Mouse (Mus musculus) hindbrain, embryonic 16.5 days (tissue): ENCODE results near the gene Sec31a. TPM values are rescaled to one million over a fixed set of nuclear protein-coding genes. Genes with fewer than 3 reads are reported as not detected.
"Not testable (repeated sequence)": the region's sequence is repeated elsewhere in the genome, so short reads cannot be mapped to it uniquely, and the experiment has no call there.

Experiments used
- ATAC-seq: fragments of 200-750 bp; cut with Nextera tagmentation; 2 replicates; pipeline ENCODE4 v1.8.0; 2017; ENCODE audit warnings: moderate TSS enrichment, moderate library complexity
- H3K27ac ChIP-seq: fragments of 300-500 bp; sonication (generic); 2 replicates; pipeline ENCODE4 v1.5.1; 2014; ENCODE audit warnings: low read depth, mild to moderate bottlenecking, control low read depth, low read length, moderate library complexity
- H3K27me3 ChIP-seq: fragments of 300-500 bp; sonication (generic); replicated peaks from 2 replicates; pipeline ENCODE4 v1.6.1; 2014; ENCODE audit warnings: low read length; ENCODE audit not compliant: control insufficient read depth, insufficient read depth
- H3K36me3 ChIP-seq: fragments of 300-500 bp; sonication (generic); 2 replicates; pipeline ENCODE4 v1.6.1; 2014; ENCODE audit warnings: mild to moderate bottlenecking, low read length, moderate library complexity, mixed read lengths; ENCODE audit not compliant: control insufficient read depth, insufficient read depth
- H3K4me1 ChIP-seq: fragments of 300-500 bp; sonication (generic); 2 replicates; pipeline ENCODE4 v1.6.1; 2014; ENCODE audit warnings: low read depth, low read length; ENCODE audit not compliant: control insufficient read depth, insufficient read depth
- H3K4me2 ChIP-seq: fragments of 300-500 bp; sonication (generic); 2 replicates; pipeline ENCODE4 v1.6.1; 2014; ENCODE audit warnings: mild to moderate bottlenecking, low read length, control low read depth, moderate library complexity
- H3K4me3 ChIP-seq: fragments of 300-500 bp; sonication (generic); 2 replicates; pipeline ENCODE4 v1.5.1; 2014; ENCODE audit warnings: mild to moderate bottlenecking, low read length, control low read depth, moderate library complexity
- H3K9ac ChIP-seq: fragments of 300-500 bp; sonication (generic); 2 replicates; pipeline ENCODE4 v1.6.1; 2014; ENCODE audit warnings: low read depth, mild to moderate bottlenecking, control low read depth, low read length, moderate library complexity
- H3K9me3 ChIP-seq: fragments of 300-500 bp; sonication (generic); 2 replicates; pipeline ENCODE4 v1.6.1; 2014; ENCODE audit warnings: mild to moderate bottlenecking, low read length, moderate library complexity; ENCODE audit not compliant: control insufficient read depth
- WGBS: fragments of 180-500 bp; shearing (Covaris S2); extraction: QIAGEN DNeasy Blood & Tissue Kit; methylation state at CpG from one replicate; pipeline ENCODE4 v1.1.7; 2014; 5-methylcytosine and 5-hydroxymethylcytosine counted together
- polyA plus RNA-seq: library from polyadenylated mRNA; unstranded; fragments of >200 nt; fragmentation: Nextera tagmentation; extraction: Ambion mirVana; gene quantifications from 2 replicates; pipeline ENCODE4 v1.2.1, GENCODE M21; 2015

Sec31a gene
- polyA plus RNA-seq, 1 experiment from 2014 or later = 84.2 TPM

DNA sequence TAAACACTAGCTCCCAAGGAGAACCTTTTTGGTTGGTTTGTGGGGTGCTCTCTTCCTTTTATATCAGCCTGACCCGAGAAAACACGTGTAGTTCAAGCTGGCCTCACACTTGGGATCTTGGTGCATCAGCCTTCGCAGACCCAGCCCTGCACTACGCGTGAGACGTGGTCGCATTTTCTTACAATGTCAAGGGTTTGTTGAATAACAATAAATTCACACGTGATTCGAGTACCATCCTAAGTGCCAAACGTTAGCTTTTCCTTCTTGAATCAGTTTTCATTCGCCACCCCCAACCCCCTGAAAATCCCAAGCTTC, 14.0 kb upstream of the Sec31a start:
- ATAC-seq = peak; percentile 5
- 5% methylated on average over 11 of the region's 11 CpGs for WGBS
- Histone ChIP-seq H3K27ac (peak overlapping the region; percentile 93), H3K9me3 (no peaks in the 10 kb centered on the region), H3K4me1 (peaks cover 24% of the 10 kb centered on the region), H3K36me3 (no peaks in the 10 kb centered on the region), H3K4me3 (peak overlapping the region; percentile 82), H3K9ac (peak overlapping the region; percentile 94), H3K27me3 (no peaks in the 10 kb centered on the region), H3K4me2 (peak overlapping the region; percentile 78)

DNA sequence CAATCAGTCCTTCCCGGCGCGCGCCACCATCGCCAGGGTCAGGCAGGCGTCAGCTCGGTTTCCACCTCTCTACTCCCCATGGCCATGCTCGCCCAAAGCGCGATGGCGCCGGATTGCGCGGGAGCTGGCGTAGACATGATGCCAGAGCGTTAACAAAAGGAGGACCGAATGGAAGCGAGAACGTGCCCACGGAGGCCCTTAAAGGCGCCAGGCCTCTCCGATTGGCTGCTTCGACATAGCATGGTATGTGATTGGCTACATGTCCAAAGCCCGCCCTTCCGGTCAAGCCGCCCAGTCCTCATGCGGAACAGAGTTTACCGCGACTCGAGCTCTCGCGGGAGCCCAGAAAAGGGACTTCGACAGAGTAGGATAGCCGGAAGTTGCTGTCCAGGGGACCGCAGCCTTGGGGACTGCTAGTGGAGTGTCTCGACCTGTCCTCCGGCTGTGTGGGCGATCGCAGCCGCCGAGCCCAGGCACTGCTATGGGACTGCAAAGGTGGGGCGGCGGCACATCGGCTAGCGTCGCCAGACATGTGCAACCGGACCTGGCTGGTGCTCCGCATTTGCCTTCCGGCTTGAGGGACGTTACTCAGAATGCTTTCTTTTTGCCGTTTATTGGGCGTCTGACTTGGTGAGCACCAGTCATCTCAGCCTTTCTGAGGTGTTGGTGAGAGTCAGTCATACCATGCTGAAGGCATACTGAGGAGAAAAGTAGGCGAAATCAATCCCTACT, 13.5 kb upstream of the Sec31a start:
- WGBS = under 1% methylated on average over 52 of the region's 53 CpGs
- Histone ChIP-seq H3K36me3 (0 out of 2 replicates have a peak, but pooled peaks cover 2% of the 10 kb centered on the region), H3K27ac (peak overlapping the region; percentile 94), H3K4me3 (peak overlapping the region; percentile 82), H3K9me3 (no peaks in the 10 kb centered on the region), H3K4me1 (peaks cover 30% of the 10 kb centered on the region), H3K9ac (peak overlapping the region; percentile 94), H3K4me2 (peak overlapping the region; percentile 78), H3K27me3 (no peaks in the 10 kb centered on the region)
- peak; percentile 99 for ATAC-seq

DNA sequence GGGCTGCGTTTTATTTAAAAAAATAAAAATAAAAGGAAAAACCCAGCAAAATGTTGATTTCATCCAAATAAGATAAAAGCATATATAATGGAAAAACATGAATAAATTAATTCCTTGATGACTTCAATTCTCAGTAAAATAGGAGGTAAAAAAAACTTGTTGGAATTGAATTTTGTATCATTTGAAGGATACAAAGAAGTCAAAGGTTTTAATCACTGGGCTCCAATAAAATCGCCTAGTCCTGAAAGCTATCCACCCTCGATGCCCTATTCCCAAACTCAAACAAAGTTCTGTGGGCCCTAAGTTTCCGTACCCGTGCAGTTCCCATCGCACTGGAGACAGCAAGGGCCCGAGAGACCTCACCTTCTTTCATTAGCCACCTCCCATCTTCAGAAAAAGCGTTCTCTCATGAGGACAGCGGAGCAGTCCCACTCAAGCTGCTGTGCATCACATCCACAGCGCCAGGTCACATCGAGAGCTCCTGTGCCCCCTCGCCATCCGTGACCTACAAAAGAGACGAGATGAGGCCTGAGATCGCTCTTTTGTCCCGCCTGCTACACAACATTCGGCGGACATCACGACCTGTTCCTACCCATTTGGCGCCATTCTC, 12.8 kb upstream of the Sec31a start:
- no peak; the same call in 1 of the 2 replicates for ATAC-seq
- Histone ChIP-seq H3K9ac (peak overlapping the region; percentile 91), H3K27ac (peak overlapping the region; percentile 94), H3K27me3 (no peaks in the 10 kb centered on the region), H3K4me1 (peaks cover 33% of the 10 kb centered on the region), H3K36me3 (0 out of 2 replicates have a peak, but pooled peaks cover 7% of the 10 kb centered on the region), H3K9me3 (no peaks in the 10 kb centered on the region), H3K4me3 (peak overlapping the region; percentile 82), H3K4me2 (peak overlapping the region; percentile 74)
- under 1% methylated on average over 20 of the region's 20 CpGs for WGBS

DNA sequence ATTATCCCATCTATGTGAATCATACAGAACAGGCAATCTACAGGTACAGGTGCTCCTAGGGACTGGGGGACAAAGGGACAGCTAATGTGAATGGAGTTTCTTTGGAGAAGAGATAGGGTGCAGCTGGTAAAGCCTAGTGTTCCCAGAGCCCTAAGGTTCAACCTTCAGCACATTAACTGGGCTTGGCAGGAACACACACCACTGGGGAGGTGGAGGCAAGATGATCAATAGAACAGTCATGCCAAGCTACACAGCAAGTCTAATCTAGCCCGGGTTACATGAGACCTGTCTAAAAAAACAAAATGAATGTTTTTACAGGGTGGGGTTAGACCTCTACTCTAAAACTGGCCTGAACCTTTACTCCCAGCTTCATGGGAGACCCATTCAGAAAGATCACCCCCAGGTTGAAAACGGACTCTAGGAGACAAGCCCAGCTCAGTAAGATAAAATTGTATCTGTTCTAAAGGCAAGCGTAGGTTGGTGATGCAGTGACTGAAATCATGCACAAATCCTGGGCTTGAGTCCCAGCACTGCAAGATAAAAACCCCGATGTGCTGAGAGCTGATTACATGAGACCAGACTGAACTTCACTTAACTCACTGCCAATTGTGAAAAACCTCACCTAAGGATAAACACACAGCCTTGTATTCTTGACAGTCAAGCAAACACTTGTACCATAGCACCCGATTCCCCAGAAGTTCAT, 12.1 kb upstream of the Sec31a start:
- Histone ChIP-seq H3K9me3 (no peaks in the 10 kb centered on the region), H3K4me1 (peaks cover 37% of the 10 kb centered on the region), H3K9ac (peak overlapping the region; percentile 56), H3K4me3 (peak overlapping the region; percentile 82), H3K27me3 (no peaks in the 10 kb centered on the region), H3K27ac (no peak overlapping the region; the same call in 1 of the 2 replicates), H3K36me3 (peaks cover 10% of the 10 kb centered on the region; the same call in 1 of the 2 replicates), H3K4me2 (peak overlapping the region; percentile 74)
- no peak for ATAC-seq
- 7% methylated on average over 5 of the region's 5 CpGs for WGBS

DNA sequence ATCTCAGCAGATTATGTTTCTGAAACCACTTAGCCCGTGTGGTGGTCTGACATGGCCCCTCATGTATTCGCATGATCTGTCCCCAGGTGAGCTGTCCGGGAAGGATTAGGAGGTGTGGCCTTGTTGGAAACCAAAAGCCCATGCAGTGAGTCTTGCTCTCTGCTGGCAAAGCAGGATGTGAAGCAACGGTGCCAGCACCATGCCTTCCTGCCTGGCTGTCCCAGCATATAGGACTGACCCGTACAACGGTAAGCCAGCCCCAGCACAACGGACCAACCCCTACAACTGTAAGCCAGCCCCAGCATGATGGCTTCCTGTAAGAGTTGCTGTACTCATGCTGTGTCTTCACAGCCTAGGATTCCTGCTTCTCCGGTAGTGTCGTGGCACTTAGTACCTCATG, 11.2 kb upstream of the Sec31a start:
- ATAC-seq = no peak
- H3K27ac ChIP-seq = no peak overlapping the region
- 62% methylated on average over 9 of the region's 9 CpGs for WGBS
- H3K27me3 ChIP-seq = no peaks in the 10 kb centered on the region
- peaks cover 40% of the 10 kb centered on the region for H3K4me1 ChIP-seq
- H3K36me3 ChIP-seq = peaks cover 15% of the 10 kb centered on the region
- no peaks in the 10 kb centered on the region for H3K9me3 ChIP-seq
- peak overlapping the region; percentile 82 for H3K4me3 ChIP-seq
- H3K9ac ChIP-seq = peak overlapping the region; percentile 43
- H3K4me2 ChIP-seq = peak overlapping the region; percentile 74

DNA sequence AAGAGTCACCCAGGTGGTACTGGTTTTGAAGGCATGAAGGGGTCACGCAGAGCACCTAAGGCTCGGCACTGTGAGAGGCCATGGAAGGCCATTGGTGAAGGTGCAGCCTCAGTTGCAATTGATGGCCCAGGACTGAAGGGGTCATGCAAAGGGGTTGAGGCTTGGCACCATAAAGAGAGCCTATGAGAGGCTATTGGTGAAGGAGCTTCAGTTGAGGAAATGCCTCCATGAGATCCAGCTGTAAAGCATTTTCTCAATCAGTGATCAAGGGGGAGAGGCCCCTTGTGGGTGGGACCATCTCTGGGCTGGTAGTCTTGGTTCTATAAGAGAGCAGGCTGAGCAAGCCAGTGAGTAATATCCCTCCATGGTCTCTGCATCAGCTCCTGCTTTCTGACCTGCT, 9.8 kb upstream of the Sec31a start:
- H3K4me2 ChIP-seq, H3K27ac ChIP-seq, H3K4me3 ChIP-seq, ATAC-seq, H3K9me3 ChIP-seq, H3K9ac ChIP-seq, H3K27me3 ChIP-seq: not testable (repeated sequence)
- Histone ChIP-seq H3K36me3 (peaks cover 24% of the 10 kb centered on the region), H3K4me1 (peaks cover 40% of the 10 kb centered on the region)
- 64% methylated on average over 2 of the region's 2 CpGs for WGBS

DNA sequence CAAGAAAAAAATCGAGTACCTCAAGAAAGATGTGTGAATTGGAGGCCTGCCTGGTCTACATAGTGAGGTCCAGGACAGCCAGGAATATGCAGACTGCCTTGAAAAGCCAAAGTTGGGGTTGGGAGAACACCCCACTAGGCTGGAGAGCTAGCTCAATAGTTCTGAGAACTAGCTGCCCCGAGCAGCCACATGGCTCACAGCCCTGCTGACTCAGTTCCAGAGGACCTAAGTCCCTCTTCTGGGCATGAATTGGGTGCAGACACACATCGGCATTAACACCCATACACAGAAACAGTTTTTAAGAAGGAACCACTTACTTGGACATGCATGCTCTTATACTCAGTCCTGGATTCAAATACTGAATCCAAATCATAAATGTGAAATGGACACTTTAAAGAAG, 8.2 kb upstream of the Sec31a start:
- ATAC-seq = no peak
- no peaks in the 10 kb centered on the region for H3K9me3 ChIP-seq
- H3K4me3 ChIP-seq = no peak overlapping the region
- WGBS = 82% methylated on average over 3 of the region's 3 CpGs
- peak overlapping the region; percentile 16; the same call in 1 of the 2 replicates for H3K4me2 ChIP-seq
- H3K27ac ChIP-seq = no peak overlapping the region
- no peak overlapping the region for H3K9ac ChIP-seq
- H3K36me3 ChIP-seq = peaks cover 34% of the 10 kb centered on the region
- H3K4me1 ChIP-seq = peaks cover 35% of the 10 kb centered on the region
- H3K27me3 ChIP-seq = no peaks in the 10 kb centered on the region

DNA sequence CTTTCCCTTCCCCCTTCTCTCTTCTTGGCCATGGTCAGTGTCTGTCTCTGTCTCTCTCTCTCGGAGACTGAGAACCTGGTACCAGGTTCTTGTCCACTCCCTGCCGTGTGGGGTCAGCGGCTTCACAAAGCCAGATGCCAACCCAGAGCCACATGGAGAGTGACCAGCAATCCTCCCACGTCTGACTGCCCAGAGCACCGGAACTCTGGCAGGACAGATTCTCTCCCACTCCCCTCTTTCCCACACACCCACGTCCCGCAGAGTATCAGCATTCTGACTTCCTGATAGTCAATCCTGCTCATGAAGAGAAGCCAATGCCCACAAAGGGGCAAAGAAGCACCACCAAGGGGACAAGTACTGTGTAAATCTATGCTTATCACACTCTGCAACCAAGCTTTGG, 7.6 kb upstream of the Sec31a start:
- Histone ChIP-seq H3K4me2 (no peak overlapping the region), H3K36me3 (peaks cover 37% of the 10 kb centered on the region), H3K27me3 (no peaks in the 10 kb centered on the region), H3K4me1 (peaks cover 35% of the 10 kb centered on the region), H3K9me3 (no peaks in the 10 kb centered on the region), H3K9ac (no peak overlapping the region), H3K4me3 (no peak overlapping the region), H3K27ac (no peak overlapping the region)
- ATAC-seq = no peak
- WGBS = 72% methylated on average over 7 of the region's 7 CpGs

DNA sequence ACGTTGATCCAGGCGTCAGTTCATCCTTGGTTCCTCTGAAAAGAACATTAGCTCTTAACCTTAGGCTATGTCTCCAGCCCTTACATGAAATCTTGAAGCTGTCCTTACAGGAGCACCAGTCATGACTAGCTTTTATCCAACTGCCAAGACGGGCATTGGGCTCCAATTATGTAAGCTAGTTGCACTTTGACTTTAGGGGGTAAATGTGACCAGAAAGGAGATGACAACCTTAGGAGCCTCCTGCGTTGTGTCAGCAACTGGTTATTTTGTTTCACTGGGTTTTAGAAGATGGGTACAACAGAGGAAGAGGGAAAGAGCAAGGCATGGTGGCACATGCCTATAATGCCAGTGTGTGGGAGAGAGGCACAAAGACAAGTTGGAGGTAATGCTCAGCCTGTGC, 2.8 kb upstream of the Sec31a start:
- WGBS = 75% methylated on average over 4 of the region's 4 CpGs
- Histone ChIP-seq H3K27ac (no peak overlapping the region), H3K9ac (no peak overlapping the region), H3K9me3 (no peaks in the 10 kb centered on the region), H3K4me2 (no peak overlapping the region), H3K27me3 (no peaks in the 10 kb centered on the region), H3K4me3 (no peak overlapping the region), H3K36me3 (peaks cover 30% of the 10 kb centered on the region), H3K4me1 (peaks cover 17% of the 10 kb centered on the region)
- ATAC-seq = no peak
